ENCODE assay signal across 8 mouse cellular contexts in the genomic region with DNA sequence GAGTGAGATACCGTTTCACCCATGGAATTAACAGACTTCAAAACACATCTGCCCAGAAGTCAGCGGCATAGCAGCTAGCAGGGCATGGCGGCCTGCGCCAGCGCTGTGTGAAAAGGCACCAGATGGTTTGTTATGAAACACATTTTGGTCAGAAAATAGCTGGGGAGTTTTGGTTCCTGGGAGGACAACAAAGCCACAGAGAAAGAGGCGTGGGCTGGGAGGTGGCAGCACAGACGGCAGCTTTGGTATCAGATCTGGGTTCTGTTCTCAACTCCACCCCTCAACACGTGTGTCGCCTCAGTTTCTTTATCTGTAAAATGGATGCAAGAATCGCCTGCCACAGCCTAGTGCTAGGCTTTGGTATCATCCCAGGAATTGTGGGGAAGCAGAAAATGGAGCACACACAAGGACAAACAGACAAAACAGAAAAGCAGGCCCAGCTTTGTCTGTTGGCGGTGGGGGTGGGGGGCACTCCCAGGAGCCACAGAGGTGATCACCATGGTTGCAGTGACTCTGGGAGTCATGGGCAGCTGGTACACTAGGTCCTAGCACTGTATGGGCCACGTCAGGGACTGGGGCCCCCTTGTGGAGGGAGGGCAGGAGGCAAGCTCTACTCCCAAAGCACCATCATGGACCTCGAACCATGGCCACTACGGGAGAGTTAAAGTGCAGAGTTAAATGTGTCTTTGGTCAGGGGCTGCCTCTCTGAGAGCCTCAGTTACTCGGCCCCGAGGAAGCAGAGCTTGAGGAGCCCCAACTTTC. TPM values are rescaled to one million over a fixed set of nuclear protein-coding genes. Genes with fewer than 3 reads are reported as not detected.
DNase-seq lines count a peak whose midpoint lies in the region; ATAC-seq and TF ChIP-seq lines count a peak whose summit lies in the region.

No protein-coding gene starts in this region.

- peak; percentile 53 to 67 for DNase-seq in cerebellum, adult 2 months
- peak; percentile 19 for DNase-seq in thymus, adult 2 months
- no peak for DNase-seq in thymus, postnatal 25 days
- peak; percentile 62 to 68 for DNase-seq in layer of hippocampus, postnatal 36 days
- DNase-seq in stomach, postnatal 0 days (ENCODE audit: low spot score): no peak
- DNase-seq in kidney, adult 9 months: no peak

- H3K9me3 ChIP-seq in stomach, postnatal 0 days (ENCODE audit: control insufficient read depth, low read length): no peaks in the 10 kb centered on the region
- H3K9me3 ChIP-seq in neural tube, embryonic 15.5 days (replicated peaks): no peaks in the 10 kb centered on the region

- TF ChIP-seq POLR2A in cerebellum, adult 2 months (IDR thresholded peaks at IDR 0.05; ENCODE audit: borderline replicate concordance, insufficient read depth, low read length): no peak
- no peak for TF ChIP-seq POLR2A in thymus, adult 2 months (IDR thresholded peaks at IDR 0.05; ENCODE audit: control insufficient read depth, extremely low read depth, insufficient read depth, low read length, poor library complexity)

- no peak for ATAC-seq in cerebellum, adult (ENCODE audit: insufficient number of reproducible peaks, low FRiP score, low TSS enrichment)
- ATAC-seq in stomach, postnatal 0 days (ENCODE audit: low FRiP score, low TSS enrichment): no peak
- no peak for ATAC-seq in neural tube, embryonic 15.5 days (ENCODE audit: low FRiP score)

- H3K4me1 ChIP-seq in cerebellum, adult 2 months (ENCODE audit: control insufficient read depth, insufficient read depth, low read length): peaks cover 29% of the 10 kb centered on the region
- peaks cover 24% of the 10 kb centered on the region for H3K4me1 ChIP-seq in thymus, adult 2 months (replicated peaks; ENCODE audit: control insufficient read depth, insufficient read depth, low read length)
- H3K4me1 ChIP-seq in stomach, postnatal 0 days (replicated peaks; ENCODE audit: control insufficient read depth, insufficient read depth): no peaks in the 10 kb centered on the region
- peaks cover 5% of the 10 kb centered on the region; the same call in 1 of the 2 replicates for H3K4me1 ChIP-seq in neural tube, embryonic 15.5 days

- no peaks in the 10 kb centered on the region for H3K27me3 ChIP-seq in cerebellum, adult 2 months (ENCODE audit: control insufficient read depth, insufficient read depth, low read length)
- H3K27me3 ChIP-seq in thymus, adult 2 months (ENCODE audit: control insufficient read depth, insufficient read depth, low read length): no peaks in the 10 kb centered on the region
- no peaks in the 10 kb centered on the region for H3K27me3 ChIP-seq in stomach, postnatal 0 days (ENCODE audit: control insufficient read depth, insufficient read depth, low read length)
- no peaks in the 10 kb centered on the region for H3K27me3 ChIP-seq in neural tube, embryonic 15.5 days (replicated peaks)

- no peak overlapping the region for H3K9ac ChIP-seq in stomach, postnatal 0 days (ENCODE audit: low read length)
- no peak overlapping the region for H3K9ac ChIP-seq in neural tube, embryonic 15.5 days (replicated peaks)

- H3K27ac ChIP-seq in cerebellum, adult 2 months (ENCODE audit: insufficient read depth, low read length): peak overlapping the region; percentile 26; the same call in 1 of the 2 replicates
- no peak overlapping the region for H3K27ac ChIP-seq in thymus, adult 2 months (ENCODE audit: control insufficient read depth, insufficient read depth, low read length)
- no peak overlapping the region for H3K27ac ChIP-seq in stomach, postnatal 0 days (replicated peaks)
- H3K27ac ChIP-seq in neural tube, embryonic 15.5 days (replicated peaks): no peak overlapping the region

- peaks cover 3% of the 10 kb centered on the region; the same call in 1 of the 2 replicates for H3K36me3 ChIP-seq in thymus, adult 2 months (ENCODE audit: control insufficient read depth, insufficient read depth, low read length)
- peaks cover 11% of the 10 kb centered on the region for H3K36me3 ChIP-seq in stomach, postnatal 0 days (ENCODE audit: control insufficient read depth, insufficient read depth, low read length)
- H3K36me3 ChIP-seq in neural tube, embryonic 15.5 days: no peaks in the 10 kb centered on the region

- no peak overlapping the region for H3K4me2 ChIP-seq in stomach, postnatal 0 days (replicated peaks; ENCODE audit: low read depth)
- H3K4me2 ChIP-seq in neural tube, embryonic 15.5 days: no peak overlapping the region

- 44% methylated on average over 16 of the region's 16 CpGs for WGBS in cerebellum, adult 2 months
- WGBS in thymus, adult 2 months: 87% methylated on average over 16 of the region's 16 CpGs
- 84% methylated on average over 16 of the region's 16 CpGs for WGBS in stomach, postnatal 0 days
- WGBS in neural tube, embryonic 15.5 days: 77% methylated on average over 16 of the region's 16 CpGs

- no peak overlapping the region for H3K4me3 ChIP-seq in cerebellum, adult 2 months (replicated peaks; ENCODE audit: insufficient read depth, low read depth, low read length)
- no peak overlapping the region for H3K4me3 ChIP-seq in thymus, adult 2 months (ENCODE audit: control insufficient read depth, insufficient read depth, low read length)
- no peak overlapping the region for H3K4me3 ChIP-seq in stomach, postnatal 0 days (ENCODE audit: low read depth, low read length)
- H3K4me3 ChIP-seq in neural tube, embryonic 15.5 days (replicated peaks): no peak overlapping the region

- no peak for TF ChIP-seq EP300 in stomach, postnatal 0 days (optimal IDR thresholded peaks at IDR 0.05)

- peak; percentile 50; the same call in 1 of the 2 replicates for TF ChIP-seq CTCF in cerebellum, adult 2 months (IDR thresholded peaks at IDR 0.05; ENCODE audit: borderline replicate concordance, insufficient read depth, low read depth, low read length)
- TF ChIP-seq CTCF in thymus, adult 2 months (IDR thresholded peaks at IDR 0.05; ENCODE audit: borderline replicate concordance, control insufficient read depth, extremely low read depth, insufficient read depth, low read length, poor library complexity): no peak
- peak; percentile 60 for TF ChIP-seq CTCF in stomach, postnatal 0 days (IDR thresholded peaks at IDR 0.05; ENCODE audit: low read depth)

RNA-seq across cellular contexts. Expression of gene Ldlrap1, which starts 21.7 kb away (rescaled TPM):
- polyA plus RNA-seq in cerebellum, adult 2 months (2012; rRNA removed): 16.0 and 18.5 TPM in 2 replicates
- 25.3 and 26.0 TPM in 2 replicates for polyA plus RNA-seq in thymus, adult 2 months (2012; rRNA removed)
- 1 to 10 TPM; 1.8 to 2.7 TPM for total RNA-seq in layer of hippocampus, postnatal 36 days (2021)
- 18.8 and 19.5 TPM in 2 replicates for polyA plus RNA-seq in stomach, postnatal 0 days (2015; fragmentation: Nextera tagmentation; extraction: Ambion mirVana)
- polyA plus RNA-seq in neural tube, embryonic 15.5 days (2015; fragmentation: Nextera tagmentation; extraction: Ambion mirVana): 2.4 and 7.9 TPM in 2 replicates

RNA-seq across cellular contexts. Expression of gene Man1c1, which starts 42.0 kb away (rescaled TPM):
- 30.1 and 36.3 TPM in 2 replicates for polyA plus RNA-seq in cerebellum, adult 2 months (2012; rRNA removed)
- 4.4 and 5.5 TPM in 2 replicates for polyA plus RNA-seq in thymus, adult 2 months (2012; rRNA removed)
- total RNA-seq in layer of hippocampus, postnatal 36 days (2021): 10 to 100 TPM; 21.6 to 23.8 TPM
- polyA plus RNA-seq in stomach, postnatal 0 days (2015; fragmentation: Nextera tagmentation; extraction: Ambion mirVana): 1.5 TPM in 2 replicates
- 4.7 and 4.9 TPM in 2 replicates for polyA plus RNA-seq in neural tube, embryonic 15.5 days (2015; fragmentation: Nextera tagmentation; extraction: Ambion mirVana)

Comparison
In these comparisons a context has a peak if more than half of its experiments do, and no peak if none do; other contexts are left out.
1. DNase-seq: peak in cerebellum, adult 2 months (2 of 2), thymus, adult 2 months (single experiment) and layer of hippocampus, postnatal 36 days (2 of 2); none in thymus, postnatal 25 days (single experiment), stomach, postnatal 0 days (single experiment) and kidney, adult 9 months (single experiment).